In genomic region chr7:96156481-96157255, GRCm38 (mm10) we compare ENCODE assay signal across 13 mouse cellular contexts.
"Had no signal": no experiment of that assay in that cellular context is flagged by ENCODE, and none has a peak within 500 bp of the region (broad histone marks: within the 10 kb centered on the region; RNA-seq: fewer than 3 reads in every experiment).

No protein-coding gene starts in this region.

- DNase-seq: kidney, postnatal 14 days; lung, embryonic 14.5 days; lung, postnatal 10 days; lung, postnatal 4 days; right cerebral cortex, adult 18-20 months; right cerebral cortex, postnatal 25 days; thymus, postnatal 36 days had no signal

- H3K4me3 ChIP-seq: kidney, embryonic 15.5 days; limb, embryonic 10.5 days; liver, embryonic 15.5 days; midbrain, embryonic 10.5 days; midbrain, embryonic 15.5 days; neural tube, embryonic 13.5 days had no signal

- H3K4me1 ChIP-seq: liver, embryonic 15.5 days had no signal

- ATAC-seq: midbrain, embryonic 15.5 days had no signal

- H3K27ac ChIP-seq: kidney, embryonic 15.5 days; limb, embryonic 10.5 days; liver, embryonic 15.5 days; midbrain, embryonic 10.5 days; midbrain, embryonic 15.5 days; neural tube, embryonic 13.5 days had no signal
